Mouse (Mus musculus): ENCODE data around the gene Rap2a. TPM values are rescaled to one million over a fixed set of nuclear protein-coding genes. Genes with fewer than 3 reads are reported as not detected.
A peak's percentile ranks its signal among the peaks of the same experiment; 100 is the strongest.

Rap2a gene
- 24.6 and 25.7 TPM in 2 replicates for polyA plus RNA-seq (2015; fragmentation: Nextera tagmentation; extraction: Ambion mirVana)

DNA sequence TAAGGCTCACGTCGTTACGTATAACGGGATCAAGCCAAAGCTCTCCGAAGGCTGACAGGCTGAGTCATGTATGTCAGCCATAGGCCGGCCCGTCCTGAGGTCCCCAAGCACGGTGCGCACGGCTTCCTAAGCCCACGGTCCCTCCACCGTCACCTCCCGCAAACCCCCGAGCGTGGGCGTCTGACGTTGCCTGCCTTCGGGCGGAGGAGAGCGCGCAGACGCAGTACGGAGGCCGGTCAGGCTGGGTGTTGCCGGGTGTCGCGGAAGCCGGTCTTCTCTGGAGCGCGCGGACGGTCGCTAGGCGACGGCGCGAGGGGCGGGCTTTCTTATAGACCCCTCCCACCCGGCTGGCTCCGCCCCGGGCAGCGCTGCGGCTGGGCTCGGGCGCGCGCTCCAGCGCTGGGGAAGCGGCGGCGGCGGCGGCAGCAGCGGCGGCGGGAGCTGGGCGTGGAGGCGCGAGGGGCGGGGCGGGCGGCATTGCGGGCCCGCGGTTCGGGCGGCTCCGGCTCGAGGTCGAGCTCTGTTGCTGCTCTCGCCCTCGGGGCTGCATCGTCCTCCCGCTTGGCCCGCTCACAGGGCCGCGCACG is at the start of gene Rap2a:
TSS of gene Rap2a (plus strand) at position 463 of the 587 bp plus-strand sequence.
- Histone ChIP-seq H3K4me2 (peak within 1 kb of the TSS; percentile 61), H3K9me3 (no peaks in the 10 kb centered on the region), H3K36me3 (no peaks in the 10 kb centered on the region), H3K4me3 (peak within 1 kb of the TSS; percentile 85), H3K9ac (peak within 1 kb of the TSS; percentile 91), H3K27me3 (no peaks in the 10 kb centered on the region), H3K4me1 (replicated peaks) (peaks cover 35% of the 10 kb centered on the region), H3K27ac (replicated peaks) (peak within 1 kb of the TSS; percentile 99)
- ATAC-seq (ENCODE audit: low FRiP score, low read depth) = peak; percentile 90
- under 1% methylated on average over 47 of the region's 78 CpGs for WGBS

DNA sequence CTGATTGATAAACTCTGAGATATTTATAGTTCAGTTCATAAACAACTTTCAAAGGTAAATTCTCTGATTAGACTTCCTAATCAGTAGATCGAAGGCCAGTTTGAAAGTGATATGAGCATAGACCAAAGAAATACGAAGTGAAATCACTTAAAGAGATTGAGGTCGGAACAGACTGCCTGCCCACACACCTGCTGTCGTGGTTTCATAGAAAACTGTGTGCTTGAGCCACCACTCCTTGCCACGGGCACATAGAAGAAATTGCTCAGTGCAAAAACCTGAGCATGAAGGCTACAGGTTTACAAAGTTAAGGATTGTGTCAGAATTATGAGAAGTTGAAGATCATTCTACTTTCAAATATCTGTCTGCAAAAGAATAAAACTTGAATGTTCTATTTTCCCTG is 49.7 kb upstream of the Rap2a start:
- no peak overlapping the region for H3K4me3 ChIP-seq
- 93% methylated on average over 5 of the region's 5 CpGs for WGBS
- no peak overlapping the region for H3K4me2 ChIP-seq
- no peak overlapping the region for H3K9ac ChIP-seq
- no peak for ATAC-seq (ENCODE audit: low FRiP score, low read depth)
- peaks cover 14% of the 10 kb centered on the region for H3K36me3 ChIP-seq
- peaks cover 4% of the 10 kb centered on the region; the same call in 1 of the 2 replicates for H3K9me3 ChIP-seq
- H3K27me3 ChIP-seq = no peaks in the 10 kb centered on the region
- no peak overlapping the region for H3K27ac ChIP-seq (replicated peaks)
- H3K4me1 ChIP-seq (replicated peaks) = no peaks in the 10 kb centered on the region

GRCm38 (mm10) chr14:120432773-120433172 is 45.5 kb upstream of the Rap2a start:
- Histone ChIP-seq H3K27ac (replicated peaks) (no peak overlapping the region), H3K27me3 (no peaks in the 10 kb centered on the region), H3K4me1 (replicated peaks) (no peaks in the 10 kb centered on the region), H3K36me3 (no peaks in the 10 kb centered on the region), H3K4me3 (no peak overlapping the region), H3K9ac (no peak overlapping the region), H3K9me3 (no peaks in the 10 kb centered on the region), H3K4me2 (no peak overlapping the region)
- ATAC-seq (ENCODE audit: low FRiP score, low read depth) = no peak

DNA sequence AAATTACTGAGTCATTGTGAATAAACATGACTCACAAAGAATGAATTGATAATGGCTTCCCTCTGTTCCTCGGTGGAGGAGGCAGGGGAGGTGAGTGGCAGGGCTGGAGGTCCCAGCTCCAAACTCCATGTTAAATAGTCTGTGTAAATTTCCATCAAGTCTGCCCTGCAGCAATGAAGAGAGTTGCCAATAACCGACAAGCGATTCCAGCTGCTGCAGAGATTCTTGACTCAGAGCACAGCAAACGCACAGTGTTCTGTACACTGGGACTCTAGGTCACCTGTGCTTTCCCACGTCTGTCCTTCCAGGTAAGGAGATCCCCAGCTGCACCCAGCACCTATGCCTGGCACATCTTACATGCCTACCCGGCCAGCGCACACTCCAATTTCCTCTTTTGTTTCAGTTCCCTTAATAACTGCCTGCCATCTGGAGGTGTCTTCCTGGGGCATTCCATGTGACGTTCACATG is 44.3 kb upstream of the Rap2a start:
- H3K36me3 ChIP-seq = no peaks in the 10 kb centered on the region
- 0 out of 2 replicates have a peak overlapping the region, but pooled peaks have one; percentile 2 for H3K27ac ChIP-seq (replicated peaks)
- no peak for ATAC-seq (ENCODE audit: low FRiP score, low read depth)
- no peak overlapping the region for H3K4me3 ChIP-seq
- no peaks in the 10 kb centered on the region for H3K4me1 ChIP-seq (replicated peaks)
- H3K9ac ChIP-seq = no peak overlapping the region
- 59% methylated on average over 8 of the region's 8 CpGs for WGBS
- H3K9me3 ChIP-seq = no peaks in the 10 kb centered on the region
- H3K27me3 ChIP-seq = no peaks in the 10 kb centered on the region
- no peak overlapping the region for H3K4me2 ChIP-seq

GRCm38 (mm10) chr14:120434831-120435230 is 43.4 kb upstream of the Rap2a start:
- H3K4me2 ChIP-seq = no peak overlapping the region
- ATAC-seq (ENCODE audit: low FRiP score, low read depth) = no peak
- H3K4me3 ChIP-seq = no peak overlapping the region
- WGBS = 72% methylated on average over 1 of the region's 1 CpGs
- no peaks in the 10 kb centered on the region for H3K9me3 ChIP-seq
- no peaks in the 10 kb centered on the region for H3K27me3 ChIP-seq
- no peak overlapping the region for H3K9ac ChIP-seq
- no peak overlapping the region for H3K27ac ChIP-seq (replicated peaks)
- H3K4me1 ChIP-seq (replicated peaks) = no peaks in the 10 kb centered on the region
- H3K36me3 ChIP-seq = no peaks in the 10 kb centered on the region

DNA sequence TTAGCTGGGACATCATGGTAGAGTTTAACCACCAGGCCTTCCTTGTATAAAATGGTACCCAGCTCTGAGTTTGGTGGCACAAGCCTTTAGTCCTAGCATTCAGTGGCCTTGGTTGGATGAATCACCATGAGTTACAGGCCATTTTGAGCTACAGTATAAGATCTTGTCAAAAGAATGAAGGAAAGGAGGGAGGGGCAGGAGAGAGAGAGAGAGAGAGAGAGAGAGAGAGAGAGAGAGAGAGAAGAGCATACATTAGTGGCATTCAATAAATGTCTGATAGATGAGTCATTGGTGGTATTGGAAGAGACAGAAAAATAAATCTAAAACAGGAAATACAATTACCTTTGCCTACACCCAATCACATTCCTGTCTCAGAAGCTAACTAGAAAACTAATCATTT is 37.5 kb upstream of the Rap2a start:
- Histone ChIP-seq H3K27ac (replicated peaks) (no peak overlapping the region), H3K4me1 (replicated peaks) (no peaks in the 10 kb centered on the region), H3K9ac (no peak overlapping the region), H3K27me3 (no peaks in the 10 kb centered on the region), H3K4me3 (no peak overlapping the region), H3K4me2 (no peak overlapping the region), H3K9me3 (no peaks in the 10 kb centered on the region), H3K36me3 (no peaks in the 10 kb centered on the region)
- no peak for ATAC-seq (ENCODE audit: low FRiP score, low read depth)

- Histone ChIP-seq H3K4me3 (no peak overlapping the region), H3K4me2 (no peak overlapping the region), H3K4me1 (replicated peaks) (no peaks in the 10 kb centered on the region), H3K36me3 (no peaks in the 10 kb centered on the region), H3K9me3 (no peaks in the 10 kb centered on the region), H3K27me3 (no peaks in the 10 kb centered on the region), H3K9ac (no peak overlapping the region), H3K27ac (replicated peaks) (no peak overlapping the region)
- WGBS = 79% methylated on average over 4 of the region's 4 CpGs
- ATAC-seq (ENCODE audit: low FRiP score, low read depth) = no peak
These were observed 37.0 kb upstream of the Rap2a start for GRCm38 (mm10) chr14:120441256-120441655.

DNA sequence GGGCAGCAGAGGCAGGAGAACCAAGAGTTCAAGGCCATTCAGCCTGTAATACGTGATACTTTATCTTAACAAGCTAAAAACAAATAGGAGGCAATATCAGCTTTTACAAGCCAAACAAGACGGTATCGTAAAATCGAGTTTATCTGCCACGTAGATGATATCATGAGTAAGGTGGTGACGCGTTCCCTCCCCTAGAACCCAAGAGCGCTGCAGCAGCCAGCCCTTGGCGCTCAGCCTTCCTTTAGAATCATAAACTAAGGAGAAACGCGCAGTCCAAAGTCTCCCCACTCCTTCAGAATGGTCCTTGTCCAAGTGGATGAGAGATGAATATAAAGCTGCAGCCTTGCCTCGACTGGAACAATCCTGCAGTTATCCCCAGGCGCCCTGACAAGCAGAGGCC is 36.4 kb upstream of the Rap2a start:
- Histone ChIP-seq H3K4me2 (no peak overlapping the region), H3K4me1 (replicated peaks) (no peaks in the 10 kb centered on the region), H3K27me3 (no peaks in the 10 kb centered on the region), H3K9me3 (no peaks in the 10 kb centered on the region), H3K4me3 (no peak overlapping the region), H3K9ac (no peak overlapping the region), H3K27ac (replicated peaks) (no peak overlapping the region), H3K36me3 (no peaks in the 10 kb centered on the region)
- no peak for ATAC-seq (ENCODE audit: low FRiP score, low read depth)
- WGBS = 85% methylated on average over 13 of the region's 13 CpGs

DNA sequence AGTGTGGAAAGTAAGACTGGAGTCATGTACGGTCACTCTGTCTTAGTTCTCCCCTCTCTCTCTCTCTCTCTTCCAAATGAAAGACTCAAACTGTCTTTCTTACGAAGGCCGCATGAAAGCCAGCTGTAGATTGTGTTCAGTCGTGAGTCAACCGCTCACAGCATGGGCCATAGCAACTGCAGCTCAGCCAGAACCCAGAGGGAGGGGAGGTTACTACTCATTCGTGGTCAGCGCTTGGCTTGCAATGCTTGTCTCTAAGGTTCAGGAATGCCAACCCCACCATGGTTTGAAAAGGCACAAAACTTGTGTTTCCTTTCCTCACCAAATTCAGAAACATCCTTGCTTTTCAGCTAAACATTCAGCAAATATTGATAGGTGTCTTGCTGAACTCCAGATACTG is 24.0 kb upstream of the Rap2a start:
- no peaks in the 10 kb centered on the region for H3K36me3 ChIP-seq
- WGBS = 68% methylated on average over 7 of the region's 7 CpGs
- no peak overlapping the region for H3K4me2 ChIP-seq
- no peak overlapping the region for H3K27ac ChIP-seq (replicated peaks)
- ATAC-seq (ENCODE audit: low FRiP score, low read depth) = no peak
- H3K27me3 ChIP-seq = no peaks in the 10 kb centered on the region
- H3K4me1 ChIP-seq (replicated peaks) = no peaks in the 10 kb centered on the region
- H3K9me3 ChIP-seq = no peaks in the 10 kb centered on the region
- no peak overlapping the region for H3K9ac ChIP-seq
- no peak overlapping the region for H3K4me3 ChIP-seq

- ATAC-seq (ENCODE audit: low FRiP score, low read depth) = no peak
- H3K4me2 ChIP-seq = no peak overlapping the region
- no peak overlapping the region for H3K27ac ChIP-seq (replicated peaks)
- H3K4me3 ChIP-seq = no peak overlapping the region
- H3K36me3 ChIP-seq = no peaks in the 10 kb centered on the region
- no peaks in the 10 kb centered on the region for H3K27me3 ChIP-seq
- H3K9ac ChIP-seq = no peak overlapping the region
- WGBS = 95% methylated on average over 3 of the region's 3 CpGs
- no peaks in the 10 kb centered on the region for H3K4me1 ChIP-seq (replicated peaks)
- no peaks in the 10 kb centered on the region for H3K9me3 ChIP-seq
These were observed 14.1 kb upstream of the Rap2a start for GRCm38 (mm10) chr14:120463938-120464727.

GRCm38 (mm10) chr14:120466816-120467215 is 11.4 kb upstream of the Rap2a start:
- WGBS = 87% methylated on average over 4 of the region's 4 CpGs
- no peaks in the 10 kb centered on the region for H3K27me3 ChIP-seq
- no peaks in the 10 kb centered on the region for H3K9me3 ChIP-seq

GRCm38 (mm10) chr14:120469126-120469790 is 9.0 kb upstream of the Rap2a start:
- Histone ChIP-seq H3K9ac (no peak overlapping the region), H3K4me2 (no peak overlapping the region), H3K4me1 (replicated peaks) (no peaks in the 10 kb centered on the region), H3K4me3 (no peak overlapping the region), H3K36me3 (no peaks in the 10 kb centered on the region), H3K27ac (replicated peaks) (no peak overlapping the region), H3K27me3 (no peaks in the 10 kb centered on the region), H3K9me3 (no peaks in the 10 kb centered on the region)
- ATAC-seq (ENCODE audit: low FRiP score, low read depth) = no peak
- WGBS = 86% methylated on average over 14 of the region's 14 CpGs

More at GRCm38 (mm10) chr14:120466816-120467215, 11.4 kb upstream of the Rap2a start:
- Histone ChIP-seq H3K27ac (replicated peaks) (no peak overlapping the region), H3K4me1 (replicated peaks) (no peaks in the 10 kb centered on the region), H3K36me3 (no peaks in the 10 kb centered on the region), H3K4me2 (no peak overlapping the region), H3K9ac (no peak overlapping the region), H3K4me3 (no peak overlapping the region)
- ATAC-seq (ENCODE audit: low FRiP score, low read depth) = no peak
